Mouse (Mus musculus): ENCODE measurements around the gene Wdr20. TPM values are rescaled to one million over a fixed set of nuclear protein-coding genes. Genes with fewer than 3 reads are reported as not detected.
A peak's percentile ranks its signal among the peaks of the same experiment; 100 is the strongest.
"Not testable (repeated sequence)": the region's sequence is repeated elsewhere in the genome, so short reads cannot be mapped to it uniquely, and the experiment has no call there.

The Wdr20 gene
- total RNA-seq, 2 experiments from 2014 or later: 42.9 to 49.5 TPM

- no peak for DNase-seq (ENCODE audit: low spot score in 2 of 2)
Observed at GRCm38 (mm10) chr12:110707451-110707850, 30.3 kb upstream of the Wdr20 start.

- DNase-seq (ENCODE audit: low spot score in 2 of 2): no peak
Observed at GRCm38 (mm10) chr12:110711270-110711669, 26.5 kb upstream of the Wdr20 start.

DNA sequence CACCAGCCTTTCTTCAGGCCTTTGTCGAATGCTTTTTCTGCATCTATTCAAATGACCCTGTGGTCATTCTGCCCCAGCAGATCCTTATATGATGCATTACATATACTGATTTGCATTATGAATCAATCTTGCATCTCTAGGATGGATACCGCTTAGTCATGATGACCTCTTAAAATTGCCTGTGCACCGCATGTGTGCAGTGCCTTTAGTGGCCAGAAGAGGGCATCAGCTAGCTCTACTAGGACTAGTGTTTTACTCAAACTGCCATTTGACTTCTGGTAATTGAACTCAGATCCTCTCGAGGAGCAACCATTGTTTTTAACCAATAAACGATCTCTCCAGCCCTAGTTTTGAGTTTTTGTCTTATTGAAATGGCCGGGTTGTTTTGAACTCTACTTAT, 24.0 kb upstream of the Wdr20 start:
- DNase-seq (ENCODE audit: low spot score in 2 of 2): no peak

DNA sequence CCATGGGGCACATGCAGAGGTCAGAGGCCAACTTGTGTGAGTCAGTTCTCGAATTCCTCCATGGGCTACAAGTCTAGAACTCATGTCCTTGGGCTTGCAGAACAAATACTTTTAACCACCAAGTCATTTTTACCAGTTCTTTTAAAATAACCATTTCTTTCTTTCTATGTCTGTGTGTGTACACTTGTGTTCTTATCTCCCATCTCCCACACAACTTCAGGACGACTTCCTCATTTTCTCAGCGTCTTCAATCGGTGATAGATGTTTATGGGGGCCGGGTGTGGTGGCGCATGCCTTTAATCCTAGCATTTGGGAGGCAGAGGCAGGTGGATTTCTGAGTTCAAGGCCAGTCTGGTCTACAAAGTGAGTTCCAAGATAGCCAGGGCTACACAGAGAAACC, 23.5 kb upstream of the Wdr20 start:
- no peak for DNase-seq (ENCODE audit: low spot score in 2 of 2)

DNA sequence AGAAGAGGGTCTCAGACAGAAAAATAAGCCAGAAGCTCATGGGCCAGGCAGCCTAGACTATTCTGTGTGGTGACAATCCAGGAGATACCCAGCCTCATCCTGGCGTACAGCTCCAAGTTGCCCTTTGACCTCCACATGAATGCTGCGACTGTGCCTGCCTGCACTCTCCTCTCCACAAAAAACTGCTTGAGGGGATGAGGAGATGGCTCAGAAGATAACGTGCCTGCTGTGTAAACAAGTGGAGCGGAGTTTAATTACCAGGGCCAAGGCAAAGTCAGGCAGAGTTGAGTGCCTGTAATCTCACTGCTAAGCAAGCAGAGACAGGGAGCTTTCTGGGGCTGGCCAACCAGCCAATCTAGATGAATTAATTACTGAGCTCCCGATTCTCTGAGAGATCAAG, 21.7 kb upstream of the Wdr20 start:
- DNase-seq (ENCODE audit: low spot score in 2 of 2): no peak

- DNase-seq (ENCODE audit: low spot score in 2 of 2): no peak
Observed at GRCm38 (mm10) chr12:110725051-110725450, 12.7 kb upstream of the Wdr20 start.

DNA sequence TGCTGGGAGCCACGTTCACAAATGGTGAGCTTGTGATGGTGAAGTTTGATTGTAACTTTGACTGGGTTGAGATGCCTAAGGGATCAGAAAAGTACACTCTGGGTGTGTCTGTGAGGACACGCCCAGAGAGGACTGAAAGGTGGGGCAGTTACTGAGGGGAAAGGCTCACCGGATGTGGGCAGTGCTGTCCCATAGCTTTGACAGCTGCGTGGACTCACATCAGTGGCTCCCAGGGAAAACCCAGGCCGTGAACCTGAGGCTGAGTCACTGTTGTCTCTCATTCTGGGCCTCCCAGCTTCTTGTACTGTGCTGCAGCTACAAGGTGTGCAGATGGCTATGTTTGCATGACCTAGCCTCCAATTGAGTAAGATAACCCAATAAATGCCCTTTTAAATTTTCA, 12.3 kb upstream of the Wdr20 start:
- no peak for DNase-seq (ENCODE audit: low spot score in 2 of 2)

DNA sequence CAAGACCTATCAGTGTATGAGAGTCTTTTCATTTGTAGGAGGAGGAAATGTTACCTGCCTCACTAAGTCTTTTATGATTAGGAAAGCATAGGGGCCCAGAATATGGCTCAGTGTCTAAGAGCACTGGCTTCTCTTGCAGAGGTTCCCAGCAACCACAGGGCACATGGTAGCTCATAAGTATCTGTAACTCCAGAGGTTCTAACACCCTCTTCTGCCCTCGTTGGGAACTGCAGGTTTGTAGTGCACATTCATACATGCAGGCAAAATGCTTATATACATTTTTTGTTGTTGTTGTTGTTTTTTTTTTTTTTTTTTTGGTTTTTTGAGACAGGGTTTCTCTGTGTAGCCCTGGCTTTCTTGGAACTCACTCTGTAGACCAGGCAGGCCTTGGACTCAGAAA, 11.3 kb upstream of the Wdr20 start:
- DNase-seq (ENCODE audit: low spot score in 2 of 2): no peak

- not testable (repeated sequence) for DNase-seq (ENCODE audit: low spot score in 2 of 2)
Observed at GRCm38 (mm10) chr12:110733254-110733653, 4.5 kb upstream of the Wdr20 start.

DNA sequence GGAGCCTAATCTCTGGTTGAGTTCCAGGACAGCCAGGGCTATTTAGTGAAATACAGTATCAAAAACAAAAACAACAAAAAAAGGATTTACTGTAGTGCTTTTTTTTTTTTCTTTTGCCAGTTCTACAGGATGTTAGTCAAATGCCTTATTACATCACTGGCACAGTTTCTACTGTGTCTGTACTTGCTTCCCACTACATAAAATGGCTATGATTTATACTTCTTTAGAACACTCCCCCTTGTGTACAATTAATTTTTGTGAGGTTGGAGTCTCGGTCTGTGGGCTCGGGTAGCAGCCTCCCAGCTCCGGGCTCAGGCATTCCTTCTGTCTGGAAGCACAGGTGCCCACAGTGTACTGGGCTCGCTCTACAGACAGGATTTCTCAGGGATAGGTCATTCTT, 1.1 kb upstream of the Wdr20 start:
- no peak for DNase-seq (ENCODE audit: low spot score in 2 of 2)

DNA sequence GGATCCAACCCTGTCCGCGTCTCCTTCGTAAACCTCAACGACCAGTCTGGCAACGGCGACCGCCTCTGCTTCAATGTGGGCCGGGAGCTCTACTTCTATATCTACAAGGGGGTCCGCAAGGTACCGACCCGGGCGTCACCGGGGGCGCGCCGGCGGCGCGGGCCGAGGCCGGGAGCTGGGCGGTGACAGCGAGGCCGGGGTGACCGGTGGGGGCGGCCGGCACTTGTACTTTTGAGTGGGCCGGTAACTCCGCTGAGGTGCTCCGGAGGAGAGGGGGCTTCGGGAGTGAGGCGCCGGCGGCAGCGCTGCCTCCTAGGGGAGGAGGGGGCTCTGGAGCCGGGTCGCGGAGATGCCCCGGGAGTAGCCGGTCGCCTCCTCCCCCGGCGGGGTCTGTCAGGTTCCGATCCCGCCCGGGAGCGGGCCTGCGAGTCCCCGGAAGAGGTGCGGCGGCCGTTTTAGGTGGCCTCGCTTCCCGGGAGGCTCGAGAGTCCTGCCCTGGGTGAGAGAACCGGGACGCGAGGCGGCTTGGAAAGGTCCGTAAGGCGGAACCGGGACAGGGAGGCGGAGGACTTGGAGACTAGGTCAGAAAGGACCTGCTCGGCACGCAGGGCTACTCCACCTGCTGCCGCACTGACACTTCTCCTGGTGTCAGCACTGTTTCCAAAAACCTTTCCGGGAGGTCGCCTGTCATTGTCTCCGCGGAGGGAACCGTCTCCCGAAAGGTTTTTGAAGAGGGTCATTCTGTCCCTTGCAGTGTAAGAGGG, 596 bp downstream of the Wdr20 start:
- peak; percentile 50 to 51 for DNase-seq (ENCODE audit: low spot score in 2 of 2)

DNA sequence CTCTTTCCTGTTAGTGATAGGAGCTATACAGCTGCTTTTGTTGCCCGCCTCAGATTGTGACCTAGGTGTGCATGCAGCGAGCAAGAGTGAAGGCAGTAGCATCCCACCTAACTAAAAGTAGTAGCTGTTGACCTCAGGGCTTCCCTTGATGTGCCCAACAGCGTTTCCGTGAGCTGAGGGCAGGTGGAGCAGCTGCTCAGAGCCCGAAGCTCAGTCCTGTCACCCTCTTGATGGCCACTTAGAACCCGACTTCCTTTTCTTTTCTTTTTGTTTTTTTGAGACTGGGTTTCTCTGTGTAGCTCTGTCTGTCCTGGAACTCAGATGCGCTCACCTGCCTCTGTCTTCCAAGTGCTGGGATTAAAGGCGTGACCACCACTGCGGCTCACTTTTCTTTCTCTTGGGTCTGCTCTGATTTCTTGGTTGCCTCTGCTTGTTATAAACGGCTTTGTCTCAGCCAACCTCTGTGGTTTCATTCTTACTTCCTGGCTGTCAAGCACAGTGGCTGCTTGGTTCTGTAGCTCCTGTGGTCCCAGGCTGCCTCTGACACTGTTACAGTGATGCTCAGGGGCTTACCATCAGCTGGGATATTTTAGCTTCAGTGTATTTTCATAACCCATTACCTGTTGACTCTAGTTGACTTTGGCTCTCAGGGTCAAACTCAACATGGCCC, 13.2 kb downstream of the Wdr20 start:
- no peak for DNase-seq (ENCODE audit: low spot score in 2 of 2)

- no peak for DNase-seq (ENCODE audit: low spot score in 2 of 2)
Observed at GRCm38 (mm10) chr12:110752703-110753102, 15.0 kb downstream of the Wdr20 start.

DNA sequence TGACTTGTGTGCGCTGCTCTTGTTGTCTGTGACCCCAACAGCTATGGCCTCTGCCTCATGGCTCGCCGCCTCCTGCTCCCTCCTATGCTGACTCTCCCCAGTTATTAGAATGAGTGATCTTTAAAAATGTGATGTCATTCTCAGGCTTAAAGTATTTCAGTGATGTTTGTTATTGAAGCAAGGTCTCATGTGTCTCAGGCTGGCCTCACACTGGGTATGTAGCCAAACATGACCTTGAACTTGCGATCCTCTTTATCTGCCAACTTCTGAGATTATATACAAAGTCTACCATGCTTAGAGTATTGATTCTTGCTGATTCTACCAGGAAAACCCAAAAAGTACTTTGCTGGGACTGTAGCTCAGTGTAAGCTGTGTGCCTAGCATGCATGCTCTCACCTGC, 16.2 kb downstream of the Wdr20 start:
- no peak for DNase-seq (ENCODE audit: low spot score in 2 of 2)

DNA sequence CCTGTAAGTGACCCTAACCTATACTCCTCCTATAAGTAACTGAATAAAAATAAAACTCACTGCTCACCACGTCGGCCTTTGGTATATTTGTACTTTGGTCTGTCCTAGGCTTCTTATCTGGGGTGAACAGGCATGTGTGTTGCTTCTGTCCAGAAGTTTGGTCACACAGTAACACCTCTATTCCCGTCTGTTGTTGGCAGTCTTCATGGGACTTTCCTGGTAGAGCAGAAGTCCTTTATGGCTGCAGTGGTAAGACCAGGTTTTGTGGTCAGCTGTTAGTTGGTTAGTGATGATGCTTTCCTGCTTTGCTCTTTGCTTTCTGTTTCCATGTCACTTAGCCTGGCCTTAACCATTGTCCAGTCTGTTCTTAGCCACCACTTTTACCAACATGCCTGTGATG, 19.4 kb downstream of the Wdr20 start:
- no peak for DNase-seq (ENCODE audit: low spot score in 2 of 2)

DNA sequence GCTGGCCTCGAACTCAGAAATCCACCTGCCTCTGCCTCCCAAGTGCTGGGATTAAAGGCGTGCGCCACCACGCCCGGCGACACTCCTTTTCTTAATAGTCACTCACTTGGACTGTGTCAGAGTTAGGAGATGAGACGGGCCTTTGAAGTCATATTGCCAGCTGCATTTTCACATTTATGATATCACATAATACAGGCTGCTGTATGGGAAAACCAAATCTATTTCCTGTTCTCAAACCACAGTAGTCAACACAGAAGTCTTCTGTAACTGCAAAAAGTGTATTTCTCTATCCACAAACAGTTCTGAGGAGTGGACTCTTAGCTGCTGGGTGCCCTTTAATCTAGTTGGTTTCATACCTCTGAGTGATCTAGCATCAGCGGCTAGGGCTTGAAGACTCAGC, 21.2 kb downstream of the Wdr20 start:
- no peak for DNase-seq (ENCODE audit: low spot score in 2 of 2)

DNA sequence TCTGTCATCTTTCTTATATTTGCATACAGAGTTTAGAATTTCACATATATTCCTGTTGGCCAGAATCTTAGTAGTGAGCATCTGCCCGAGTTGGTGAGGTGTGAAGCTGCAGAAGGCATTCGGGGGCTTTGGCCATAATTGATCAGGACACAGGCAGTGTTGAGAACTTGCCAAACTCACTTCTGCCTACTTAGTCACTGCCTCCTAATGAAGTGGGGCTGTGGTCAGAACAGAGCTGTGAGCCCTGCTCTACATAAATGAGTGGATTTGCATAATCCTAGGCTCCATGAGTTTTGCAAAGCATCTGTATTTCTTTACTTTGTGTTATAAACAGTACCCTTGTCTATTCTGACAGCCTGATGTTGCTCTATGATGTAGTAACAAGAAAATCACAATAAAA, 24.6 kb downstream of the Wdr20 start:
- no peak for DNase-seq (ENCODE audit: low spot score in 2 of 2)

DNA sequence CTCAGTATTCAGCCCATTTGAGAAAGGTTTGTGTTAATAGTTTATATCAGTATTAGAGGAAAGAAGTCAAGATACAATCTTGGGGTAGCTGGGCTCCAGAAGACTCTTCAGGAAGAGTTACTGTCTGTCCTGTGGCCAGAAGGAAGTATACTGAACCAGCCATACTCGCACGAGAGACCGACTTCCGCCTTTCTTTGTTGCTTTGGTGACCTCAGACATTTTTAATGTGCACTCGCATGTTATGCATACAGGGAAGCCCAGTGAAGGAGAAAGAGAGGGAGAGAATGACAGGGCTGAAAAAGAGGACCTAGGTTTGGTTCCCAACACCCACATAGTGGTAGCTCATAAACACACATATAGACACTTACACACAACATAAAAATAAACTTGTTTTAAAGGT, 26.8 kb downstream of the Wdr20 start:
- DNase-seq (ENCODE audit: low spot score in 2 of 2): no peak

GRCm38 (mm10) chr12:110768562-110768961, 30.8 kb downstream of the Wdr20 start:
- DNase-seq (ENCODE audit: low spot score in 2 of 2): no peak

DNA sequence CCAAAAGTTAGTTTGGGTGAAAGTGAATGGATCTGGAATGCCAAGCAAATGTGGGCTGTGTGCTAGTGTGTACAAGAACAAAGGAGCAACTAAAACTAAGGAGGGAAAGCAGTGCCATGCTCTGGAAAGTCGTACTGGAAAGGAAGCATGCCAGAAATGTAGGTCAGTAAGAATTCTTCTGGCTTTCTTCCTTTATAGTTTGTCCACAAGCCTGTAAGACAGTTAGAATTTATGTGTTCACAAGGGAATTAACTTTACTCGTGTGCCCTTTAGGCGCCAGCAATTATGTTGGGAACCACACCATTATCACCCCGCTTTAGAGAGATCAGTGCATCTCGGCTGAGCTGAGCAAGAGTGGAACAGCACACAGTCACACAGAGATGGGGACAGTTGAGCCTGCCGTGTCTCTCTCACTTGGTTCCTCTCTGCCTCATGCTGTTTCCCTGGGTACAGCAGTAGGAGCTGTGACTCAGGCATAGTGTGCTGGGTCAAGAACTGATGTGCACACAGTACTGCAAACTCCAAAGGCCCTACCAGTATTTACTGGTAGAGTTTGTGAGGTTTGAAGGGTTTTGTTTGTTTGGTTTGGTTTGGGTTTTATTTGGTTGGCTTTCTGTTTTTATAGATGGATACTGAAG, 32.0 kb downstream of the Wdr20 start:
- no peak for DNase-seq (ENCODE audit: low spot score in 2 of 2)

- DNase-seq (ENCODE audit: low spot score in 2 of 2): no peak
Observed at GRCm38 (mm10) chr12:110770479-110771247, 32.9 kb downstream of the Wdr20 start.

DNA sequence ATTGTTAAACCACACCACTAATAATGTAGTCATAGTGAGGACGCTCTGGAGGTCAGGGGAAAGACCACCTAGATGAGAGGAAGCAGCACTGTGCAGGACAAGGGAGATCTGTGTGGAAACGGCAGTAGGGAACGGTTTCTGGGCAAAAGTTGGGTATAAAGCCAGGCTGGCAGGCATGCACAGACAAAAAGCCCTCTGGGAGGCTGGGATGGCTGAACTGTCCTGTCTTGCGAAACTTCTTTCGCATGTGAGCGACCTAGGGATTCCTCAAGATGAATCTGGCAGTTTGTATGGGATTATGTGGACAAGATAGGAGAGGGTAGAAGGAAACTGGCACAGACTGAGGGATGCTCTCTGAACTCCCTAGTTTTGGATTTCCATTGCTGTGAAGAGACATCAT, 34.2 kb downstream of the Wdr20 start:
- DNase-seq (ENCODE audit: low spot score in 2 of 2): no peak
